Mouse (Mus musculus) urinary bladder, adult 2 months (tissue): Measurements from ENCODE around the gene Hmg20b. TPM values are rescaled to one million over a fixed set of nuclear protein-coding genes. Genes with fewer than 3 reads are reported as not detected.

ENCODE experiments used
- DNase-seq: peaks from one replicate; pipeline ENCODE4 v3.0.0; 2022; ENCODE audit warnings: low spot score
- polyA plus RNA-seq: library from polyadenylated mRNA; depleted of rRNA; stranded (reverse); fragments of >200 nt; gene quantifications from 2 replicates; pipeline ENCODE4 v1.2.3, GENCODE M21; 2012

Gene Hmg20b
- polyA plus RNA-seq, 1 experiment = 91.7 TPM

- DNase-seq = peak; percentile 98
These were observed 28.4 kb upstream of the Hmg20b start for GRCm38 (mm10) chr10:81378553-81379182.

GRCm38 (mm10) chr10:81377793-81378552 is 27.7 kb upstream of the Hmg20b start, which contains the start of gene Fzr1:
Gene Fzr1, minus strand, starts transcription at chr10:81378516.
- no peak for DNase-seq

GRCm38 (mm10) chr10:81377362-81377664 is 27.0 kb upstream of the Hmg20b start:
- no peak for DNase-seq

GRCm38 (mm10) chr10:81376561-81377361 is 26.5 kb upstream of the Hmg20b start:
- DNase-seq = no peak

GRCm38 (mm10) chr10:81375322-81375721 is 25.0 kb upstream of the Hmg20b start:
- no peak for DNase-seq

- no peak for DNase-seq
These were observed 16.9 kb upstream of the Hmg20b start for GRCm38 (mm10) chr10:81367207-81367495.

- DNase-seq = no peak
These were observed 16.4 kb upstream of the Hmg20b start for GRCm38 (mm10) chr10:81366477-81367206.

GRCm38 (mm10) chr10:81365672-81366476 is 15.6 kb upstream of the Hmg20b start, which contains the start of gene 4930404N11Rik:
Gene 4930404N11Rik, minus strand, starts transcription at chr10:81365816.
- DNase-seq = no peak

- no peak for DNase-seq
These were observed 14.8 kb upstream of the Hmg20b start for GRCm38 (mm10) chr10:81365073-81365472.

GRCm38 (mm10) chr10:81364666-81365065 is 14.4 kb upstream of the Hmg20b start:
- DNase-seq = no peak

- no peak for DNase-seq
These were observed 13.4 kb upstream of the Hmg20b start for GRCm38 (mm10) chr10:81363436-81364346.

- DNase-seq = no peak
These were observed 12.2 kb upstream of the Hmg20b start for GRCm38 (mm10) chr10:81362336-81362949.

GRCm38 (mm10) chr10:81360721-81361120 is 10.4 kb upstream of the Hmg20b start:
- no peak for DNase-seq

GRCm38 (mm10) chr10:81358841-81359240 is 8.6 kb upstream of the Hmg20b start:
- DNase-seq = no peak

GRCm38 (mm10) chr10:81358209-81358608 is 7.9 kb upstream of the Hmg20b start:
- DNase-seq = no peak

- DNase-seq = peak; percentile 81
These were observed 6.9 kb upstream of the Hmg20b start, which contains the start of gene Mfsd12 for GRCm38 (mm10) chr10:81356991-81357844. Gene Mfsd12, plus strand, starts transcription at chr10:81357491.

GRCm38 (mm10) chr10:81356352-81356990 is 6.2 kb upstream of the Hmg20b start:
- DNase-seq = no peak

GRCm38 (mm10) chr10:81355533-81355932 is 5.3 kb upstream of the Hmg20b start:
- DNase-seq = no peak
